Comparison of ENCODE assay signal across 12 mouse cellular contexts in genomic region chr5:39437463-39438201, GRCm38 (mm10).
A peak's percentile ranks its signal among the peaks of the same experiment; 100 is the strongest.
DNase-seq lines count a peak whose midpoint lies in the region; ATAC-seq and TF ChIP-seq lines count a peak whose summit lies in the region.
"Had no signal": no experiment of that assay in that cellular context is flagged by ENCODE, and none has a peak within 500 bp of the region (broad histone marks: within the 10 kb centered on the region; RNA-seq: fewer than 3 reads in every experiment).

No protein-coding gene starts in this region.

- peak; percentile 5 for DNase-seq in gastrocnemius, postnatal 25 days
- no peak for DNase-seq in gastrocnemius, postnatal 36 days
- peak; percentile 32 to 73 for DNase-seq in heart, adult 2 months
- DNase-seq in kidney, adult 2 months: peak; percentile 73
- peak; percentile 85 for DNase-seq in lung, postnatal 10 days
- no peak for DNase-seq in layer of hippocampus, postnatal 25 days (ENCODE audit: extremely low spot score in 1 of 2, low spot score in 1 of 2)
- DNase-seq in forebrain, embryonic 14.5 days (ENCODE audit: low spot score): no peak

- no peak overlapping the region for H3K9ac ChIP-seq in heart, adult 2 months (ENCODE audit: low read depth, low read length)
- H3K9ac ChIP-seq in forebrain, embryonic 14.5 days (ENCODE audit: low read length): no peak overlapping the region
- H3K9ac ChIP-seq: embryonic facial prominence, embryonic 15.5 days had no signal

- no peaks in the 10 kb centered on the region for H3K79me2 ChIP-seq in heart, adult 2 months (replicated peaks; ENCODE audit: control insufficient read depth, insufficient read depth, low read length)

- 21% methylated on average over 4 of the region's 4 CpGs for WGBS in heart, adult 2 months
- 34% methylated on average over 4 of the region's 4 CpGs for WGBS in kidney, adult 2 months
- 78% methylated on average over 4 of the region's 4 CpGs for WGBS in forebrain, embryonic 14.5 days

- peak overlapping the region; percentile 38; the same call in 1 of the 2 replicates for H3K27ac ChIP-seq in heart, adult 2 months
- H3K27ac ChIP-seq in kidney, adult 2 months (ENCODE audit: insufficient read depth, low read depth, low read length): no peak overlapping the region
- H3K27ac ChIP-seq in forebrain, embryonic 14.5 days (ENCODE audit: low read depth, low read length): no peak overlapping the region
- H3K27ac ChIP-seq: embryonic facial prominence, embryonic 15.5 days; macrophage had no signal

- TF ChIP-seq EP300 in heart, adult 2 months (IDR thresholded peaks at IDR 0.05; ENCODE audit: insufficient read depth, low read depth, low read length): 0 out of 2 replicates have a peak, but pooled peaks have one; percentile 64

- peaks cover 2% of the 10 kb centered on the region; the same call in 1 of the 2 replicates for H3K4me1 ChIP-seq in heart, adult 2 months (ENCODE audit: control insufficient read depth, insufficient read depth, low read length)
- no peaks in the 10 kb centered on the region for H3K4me1 ChIP-seq in kidney, adult 2 months (ENCODE audit: control insufficient read depth, insufficient read depth, low read length)
- no peaks in the 10 kb centered on the region for H3K4me1 ChIP-seq in forebrain, embryonic 14.5 days (ENCODE audit: control insufficient read depth, insufficient read depth, low read length)
- H3K4me1 ChIP-seq: embryonic facial prominence, embryonic 15.5 days had no signal

- no peak for TF ChIP-seq CTCF in heart, adult 2 months (IDR thresholded peaks at IDR 0.05)
- no peak for TF ChIP-seq CTCF in kidney, adult 2 months (conservative IDR thresholded peaks at IDR 0.05; ENCODE audit: insufficient read depth, insufficient read length, low read depth, low read length)

- no peaks in the 10 kb centered on the region for H3K27me3 ChIP-seq in heart, adult 2 months (ENCODE audit: control insufficient read depth, insufficient read depth, low read length)
- no peaks in the 10 kb centered on the region for H3K27me3 ChIP-seq in kidney, adult 2 months (replicated peaks; ENCODE audit: control insufficient read depth, insufficient read depth, low read length)
- no peaks in the 10 kb centered on the region for H3K27me3 ChIP-seq in forebrain, embryonic 14.5 days (replicated peaks; ENCODE audit: control insufficient read depth, insufficient read depth, low read length)
- H3K27me3 ChIP-seq: CH12.LX; embryonic facial prominence, embryonic 15.5 days had no signal

- no peak for ATAC-seq in activated CD4-positive, CD25-positive, alpha-beta regulatory T cell, adult 4 months
- ATAC-seq in forebrain, embryonic 14.5 days: no peak
- ATAC-seq: hindbrain, embryonic 16.5 days had no signal

- H3K4me2 ChIP-seq in forebrain, embryonic 14.5 days (ENCODE audit: low read length): no peak overlapping the region
- H3K4me2 ChIP-seq: embryonic facial prominence, embryonic 15.5 days had no signal

- no peak for TF ChIP-seq POLR2A in heart, adult 2 months (IDR thresholded peaks at IDR 0.05; ENCODE audit: insufficient read depth, low read depth, low read length)
- TF ChIP-seq POLR2A in kidney, adult 2 months (IDR thresholded peaks at IDR 0.05; ENCODE audit: low read depth, low read length): no peak

- H3K4me3 ChIP-seq in heart, adult 2 months: no peak overlapping the region
- H3K4me3 ChIP-seq in kidney, adult 2 months (ENCODE audit: insufficient read depth, low read depth, low read length): no peak overlapping the region
- no peak overlapping the region for H3K4me3 ChIP-seq in forebrain, embryonic 14.5 days (ENCODE audit: low read depth, low read length)
- H3K4me3 ChIP-seq: embryonic facial prominence, embryonic 15.5 days had no signal

- no peaks in the 10 kb centered on the region for H3K9me3 ChIP-seq in forebrain, embryonic 14.5 days (replicated peaks; ENCODE audit: control insufficient read depth, low read length)
- H3K9me3 ChIP-seq: embryonic facial prominence, embryonic 15.5 days had no signal

- intact Hi-C loops in gastrocnemius, postnatal 36 days (cut with DNase I): no loop called here
- intact Hi-C loops in heart, adult 2 months (cut with DNase I): loop anchor here (5.0 to 10.0 kb wide), 2 partner anchors 197 to 405 kb away; no protein-coding TSS in a partner anchor

- peaks cover 2% of the 10 kb centered on the region; the same call in 1 of the 2 replicates for H3K36me3 ChIP-seq in heart, adult 2 months (ENCODE audit: control insufficient read depth, insufficient read depth, low read length)
- no peaks in the 10 kb centered on the region for H3K36me3 ChIP-seq in kidney, adult 2 months (ENCODE audit: control insufficient read depth, insufficient read depth, low read length)
- no peaks in the 10 kb centered on the region for H3K36me3 ChIP-seq in forebrain, embryonic 14.5 days (ENCODE audit: control insufficient read depth, insufficient read depth, low read length)
- H3K36me3 ChIP-seq: embryonic facial prominence, embryonic 15.5 days had no signal

Comparison
In these comparisons a context has a peak if more than half of its experiments do, and no peak if none do; other contexts are left out.
1. DNase-seq: peak in gastrocnemius, postnatal 25 days (single experiment), heart, adult 2 months (2 of 2), kidney, adult 2 months (single experiment) and lung, postnatal 10 days (single experiment); none in gastrocnemius, postnatal 36 days (0 of 2), layer of hippocampus, postnatal 25 days (0 of 2) and forebrain, embryonic 14.5 days (single experiment).